Mouse (Mus musculus) kidney, adult 2 months (tissue): ENCODE measurements around the gene Trim29.

Experiments used
- CTCF ChIP-seq: fragments of 200-500 bp; conservative IDR thresholded peaks from 2 replicates; pipeline ENCODE4 v1.5.1; 2011; ENCODE audit warnings: low read depth, mild to moderate bottlenecking, control low read depth, low read length, moderate library complexity, mixed read lengths; ENCODE audit not compliant: insufficient read depth, insufficient read length
- POLR2A ChIP-seq: fragments of 200-500 bp; IDR thresholded peaks from one replicate; pipeline ENCODE4 v1.6.1; 2011; ENCODE audit warnings: low read depth, low read length, control low read depth

- peak; percentile 52 for TF ChIP-seq CTCF
- TF ChIP-seq POLR2A, result no peak
Measured at GRCm38 (mm10) chr9:43261941-43262340, 48.7 kb upstream of the Trim29 start.
